ENCODE assay signal across 26 mouse cellular contexts in the genomic region with DNA sequence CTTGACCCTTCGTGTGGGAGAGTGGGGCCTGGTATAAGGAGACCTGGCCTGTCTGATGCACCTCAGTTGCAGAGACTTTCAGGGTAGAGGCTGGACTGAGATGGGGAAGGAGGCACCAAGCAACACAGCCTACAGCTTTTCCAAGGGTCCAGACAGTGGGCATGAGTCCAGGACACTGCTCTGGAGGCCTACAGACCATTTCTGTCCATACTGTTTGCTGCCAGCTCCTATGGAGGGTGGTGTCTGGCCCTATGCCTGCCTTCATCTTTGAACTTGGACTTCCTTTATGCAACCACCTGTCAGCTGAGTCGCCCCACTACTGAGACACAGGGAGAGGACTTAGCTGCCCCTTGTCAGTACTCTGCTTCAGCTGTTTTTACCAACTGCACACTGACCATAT.
"Had no signal": no experiment of that assay in that cellular context is flagged by ENCODE, and none has a peak within 500 bp of the region (broad histone marks: within the 10 kb centered on the region; RNA-seq: fewer than 3 reads in every experiment).

No protein-coding gene starts in this region.

- H3K9ac ChIP-seq: embryonic facial prominence, embryonic 12.5 days; embryonic facial prominence, embryonic 13.5 days; embryonic facial prominence, embryonic 15.5 days; forebrain, embryonic 12.5 days; forebrain, embryonic 13.5 days; forebrain, embryonic 15.5 days; forebrain, postnatal 0 days had no signal

- H3K36me3 ChIP-seq: embryonic facial prominence, embryonic 10.5 days; embryonic facial prominence, embryonic 12.5 days; embryonic facial prominence, embryonic 13.5 days; embryonic facial prominence, embryonic 15.5 days; forebrain, embryonic 10.5 days; forebrain, embryonic 12.5 days; forebrain, embryonic 15.5 days had no signal

- H3K9me3 ChIP-seq: embryonic facial prominence, embryonic 10.5 days; embryonic facial prominence, embryonic 12.5 days; embryonic facial prominence, embryonic 13.5 days; embryonic facial prominence, embryonic 15.5 days; forebrain, embryonic 10.5 days; forebrain, embryonic 12.5 days; forebrain, embryonic 13.5 days; forebrain, embryonic 15.5 days had no signal

- H3K4me2 ChIP-seq: embryonic facial prominence, embryonic 12.5 days; embryonic facial prominence, embryonic 13.5 days; embryonic facial prominence, embryonic 15.5 days; forebrain, embryonic 12.5 days; forebrain, embryonic 13.5 days; forebrain, embryonic 15.5 days had no signal

- H3K27ac ChIP-seq: embryonic facial prominence, embryonic 10.5 days; embryonic facial prominence, embryonic 12.5 days; embryonic facial prominence, embryonic 13.5 days; embryonic facial prominence, embryonic 15.5 days; forebrain, embryonic 10.5 days; forebrain, embryonic 12.5 days; forebrain, embryonic 13.5 days; forebrain, embryonic 15.5 days; gastrocnemius, adult 2 months; heart, adult 2 months had no signal

- DNase-seq: cerebellum, adult 2 months; cerebellum, adult 9-10 months; cerebellum, adult 9-11 months; cerebellum, postnatal 25 days; cerebellum, postnatal 36 days; embryo, embryonic 11 days; forebrain, postnatal 0 days; gastrocnemius, adult 2 months; gastrocnemius, postnatal 10 days; gastrocnemius, postnatal 14 days; gastrocnemius, postnatal 25 days; gastrocnemius, postnatal 36 days; heart, adult 11 months; heart, adult 18-20 months; heart, adult 2 months had no signal

- ATAC-seq: forebrain, embryonic 13.5 days; forebrain, embryonic 14.5 days; forebrain, embryonic 15.5 days; forebrain, embryonic 16.5 days; forebrain, postnatal 0 days had no signal

- H3K4me3 ChIP-seq: embryonic facial prominence, embryonic 10.5 days; embryonic facial prominence, embryonic 12.5 days; embryonic facial prominence, embryonic 13.5 days; embryonic facial prominence, embryonic 15.5 days; erythroblast, embryonic 14.5 days; forebrain, embryonic 10.5 days; forebrain, embryonic 12.5 days; forebrain, embryonic 13.5 days; forebrain, embryonic 15.5 days; gastrocnemius, adult 2 months; heart, adult 2 months had no signal

- H3K4me1 ChIP-seq: embryonic facial prominence, embryonic 15.5 days had no signal

- H3K27me3 ChIP-seq: forebrain, embryonic 15.5 days had no signal
